Mouse (Mus musculus) forebrain, embryonic 13.5 days (tissue): Measurements from ENCODE around the gene Spint3. TPM values are rescaled to one million over a fixed set of nuclear protein-coding genes. Genes with fewer than 3 reads are reported as not detected.

ENCODE experiments used
- ATAC-seq: fragments of 200-750 bp; cut with Nextera tagmentation; 2 replicates; pipeline ENCODE4 v1.8.0; 2017
- H3K27ac ChIP-seq: fragments of 300-500 bp; sonication (generic); 2 replicates; pipeline ENCODE4 v1.5.1; 2015; ENCODE audit warnings: inconsistent platforms, mild to moderate bottlenecking, moderate library complexity
- H3K27me3 ChIP-seq: fragments of 300-500 bp; sonication (generic); 2 replicates; pipeline ENCODE4 v1.6.1; 2015; ENCODE audit warnings: mild to moderate bottlenecking, inconsistent platforms
- H3K36me3 ChIP-seq: fragments of 300-500 bp; sonication (generic); 2 replicates; pipeline ENCODE4 v1.6.1; 2015; ENCODE audit warnings: mild to moderate bottlenecking, inconsistent platforms; ENCODE audit not compliant: poor library complexity, severe bottlenecking
- H3K4me1 ChIP-seq: fragments of 300-500 bp; sonication (generic); 2 replicates; pipeline ENCODE4 v1.6.1; 2015; ENCODE audit warnings: inconsistent platforms
- H3K4me2 ChIP-seq: fragments of 300-500 bp; sonication (generic); 2 replicates; pipeline ENCODE4 v1.6.1; 2015; ENCODE audit warnings: inconsistent platforms, mild to moderate bottlenecking, moderate library complexity
- H3K4me3 ChIP-seq: fragments of 300-500 bp; sonication (generic); 2 replicates; pipeline ENCODE4 v1.5.1; 2015; ENCODE audit warnings: mild to moderate bottlenecking, inconsistent platforms
- H3K9ac ChIP-seq: fragments of 300-500 bp; sonication (generic); 2 replicates; pipeline ENCODE4 v1.6.1; 2015; ENCODE audit warnings: mild to moderate bottlenecking, inconsistent platforms
- H3K9me3 ChIP-seq: fragments of 300-500 bp; sonication (generic); replicated peaks from 2 replicates; pipeline ENCODE4 v1.6.1; 2016; ENCODE audit warnings: inconsistent platforms
- WGBS: fragments of 180-500 bp; shearing (Covaris S2); methylation state at CpG from one replicate; pipeline ENCODE4 v1.1.7; 2015; 5-methylcytosine and 5-hydroxymethylcytosine counted together
- polyA plus RNA-seq: library from polyadenylated mRNA; unstranded; fragments of >200 nt; fragmentation: Nextera tagmentation; extraction: Ambion mirVana; gene quantifications from 2 replicates; pipeline ENCODE4 v1.2.1, GENCODE M21; 2015

The Spint3 gene
- polyA plus RNA-seq, 1 experiment from 2014 or later: not detected

DNA sequence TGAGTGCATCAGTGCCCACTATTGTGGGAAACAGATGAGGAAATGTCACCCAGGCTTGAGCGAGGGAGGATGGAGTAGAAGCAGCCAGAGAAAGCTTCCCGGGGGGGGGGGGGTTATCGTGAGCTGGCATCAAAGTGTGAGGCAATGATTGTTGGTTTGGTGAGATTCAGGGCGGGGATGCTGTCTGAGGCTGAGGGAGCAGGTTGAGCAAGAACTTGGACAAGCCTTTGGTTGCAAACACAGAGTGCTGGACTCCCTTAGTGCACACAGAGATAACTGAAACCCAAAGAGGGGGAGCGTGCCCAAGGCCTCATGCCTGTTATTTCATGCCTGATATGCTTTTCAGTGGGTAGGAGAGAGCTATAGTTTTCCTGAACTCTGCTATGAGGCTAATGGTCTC is 5.8 kb downstream of the Spint3 start:
- no peak overlapping the region for H3K4me3 ChIP-seq
- H3K4me2 ChIP-seq: no peak overlapping the region
- H3K27ac ChIP-seq: no peak overlapping the region
- WGBS: 91% methylated on average over 5 of the region's 5 CpGs
- no peaks in the 10 kb centered on the region for H3K9me3 ChIP-seq
- no peak overlapping the region for H3K9ac ChIP-seq
- no peaks in the 10 kb centered on the region for H3K36me3 ChIP-seq
- peaks cover 9% of the 10 kb centered on the region for H3K27me3 ChIP-seq
- no peak for ATAC-seq
- H3K4me1 ChIP-seq: peaks cover 20% of the 10 kb centered on the region

DNA sequence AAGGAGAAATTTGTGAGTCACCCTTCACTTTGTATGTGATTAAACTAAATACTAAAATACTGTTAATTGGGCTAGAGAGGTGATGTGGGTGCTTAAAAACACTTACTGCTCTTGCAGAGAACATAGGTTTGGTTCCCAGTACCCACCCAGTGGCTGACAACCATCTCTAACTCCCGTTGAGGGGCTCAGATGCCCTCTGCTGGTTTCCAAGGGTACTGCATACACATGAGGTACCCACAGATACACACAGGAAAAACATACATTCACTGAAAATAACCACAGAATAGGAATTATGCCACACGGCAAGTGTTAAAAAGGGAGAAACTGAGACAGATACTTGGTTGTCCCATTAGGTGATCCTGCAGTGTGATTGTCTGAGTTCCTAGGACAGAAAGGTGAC is 6.3 kb downstream of the Spint3 start:
- ATAC-seq: no peak
- WGBS: 84% methylated on average over 2 of the region's 2 CpGs

DNA sequence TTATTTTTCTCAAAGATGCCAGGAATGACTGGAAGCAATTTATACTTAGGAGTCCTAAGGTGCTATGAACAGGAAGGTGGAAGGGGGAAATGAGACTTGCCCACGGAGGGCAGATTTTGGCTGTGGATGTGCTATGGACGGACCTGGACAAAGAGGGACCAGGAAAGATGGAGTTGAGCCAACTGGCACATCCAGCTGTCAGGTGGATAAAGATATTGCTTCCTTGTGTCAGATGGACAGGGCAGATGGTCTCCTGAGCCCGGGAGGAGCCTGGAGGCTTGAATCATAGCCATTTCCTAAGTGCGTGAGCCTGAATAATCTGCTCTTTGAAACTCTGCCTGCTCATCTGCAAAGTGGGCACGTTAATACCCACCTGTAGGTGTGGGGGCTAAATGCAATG is 8.9 kb downstream of the Spint3 start:
- WGBS: 75% methylated on average over 5 of the region's 5 CpGs
- H3K4me1 ChIP-seq: peaks cover 23% of the 10 kb centered on the region
- H3K36me3 ChIP-seq: no peaks in the 10 kb centered on the region
- peak overlapping the region; percentile 96; the same call in 1 of the 2 replicates for H3K4me2 ChIP-seq
- H3K4me3 ChIP-seq: no peak overlapping the region
- no peak for ATAC-seq
- no peaks in the 10 kb centered on the region for H3K9me3 ChIP-seq
- no peak overlapping the region for H3K9ac ChIP-seq
- H3K27ac ChIP-seq: no peak overlapping the region
- peaks cover 15% of the 10 kb centered on the region for H3K27me3 ChIP-seq

More for the DNA sequence above, 6.3 kb downstream of the Spint3 start:
- Histone ChIP-seq H3K27me3 (peaks cover 12% of the 10 kb centered on the region), H3K4me1 (peaks cover 23% of the 10 kb centered on the region), H3K4me3 (no peak overlapping the region), H3K36me3 (no peaks in the 10 kb centered on the region), H3K4me2 (no peak overlapping the region), H3K27ac (no peak overlapping the region), H3K9me3 (no peaks in the 10 kb centered on the region), H3K9ac (no peak overlapping the region)

GRCm38 (mm10) chr2:164563339-164564038 is 9.8 kb downstream of the Spint3 start:
- peaks cover 15% of the 10 kb centered on the region for H3K27me3 ChIP-seq
- H3K27ac ChIP-seq: no peak overlapping the region
- peak overlapping the region; percentile 47 for H3K4me3 ChIP-seq
- peak overlapping the region; percentile 72 for H3K9ac ChIP-seq
- peak; percentile 65 for ATAC-seq
- WGBS: 1% methylated on average over 32 of the region's 32 CpGs
- peak overlapping the region; percentile 96 for H3K4me2 ChIP-seq
- H3K9me3 ChIP-seq: no peaks in the 10 kb centered on the region
- H3K4me1 ChIP-seq: peaks cover 23% of the 10 kb centered on the region
- no peaks in the 10 kb centered on the region for H3K36me3 ChIP-seq

- Histone ChIP-seq H3K27ac (no peak within 1 kb of the TSS), H3K4me1 (peaks cover 23% of the 10 kb centered on the region), H3K4me2 (peak within 1 kb of the TSS; percentile 96), H3K4me3 (peak within 1 kb of the TSS; percentile 47), H3K9ac (peak within 1 kb of the TSS; percentile 72), H3K9me3 (no peaks in the 10 kb centered on the region), H3K27me3 (peaks cover 15% of the 10 kb centered on the region), H3K36me3 (no peaks in the 10 kb centered on the region)
- ATAC-seq: no peak; the same call in 1 of the 2 replicates
- 2% methylated on average over 24 of the region's 24 CpGs for WGBS
Measured at GRCm38 (mm10) chr2:164562391-164563188, 10.7 kb downstream of the Spint3 start, which contains the start of gene Wfdc2. TSS of gene Wfdc2 (plus strand) at chr2:164562413.

- no peak overlapping the region for H3K4me2 ChIP-seq
- no peak for ATAC-seq
- H3K27ac ChIP-seq: no peak overlapping the region
- no peak overlapping the region for H3K4me3 ChIP-seq
- no peaks in the 10 kb centered on the region for H3K9me3 ChIP-seq
- H3K27me3 ChIP-seq: peaks cover 15% of the 10 kb centered on the region
- H3K36me3 ChIP-seq: no peaks in the 10 kb centered on the region
- H3K9ac ChIP-seq: no peak overlapping the region
- 92% methylated on average over 8 of the region's 8 CpGs for WGBS
- peaks cover 23% of the 10 kb centered on the region for H3K4me1 ChIP-seq
Measured at GRCm38 (mm10) chr2:164560106-164560505, 13.2 kb downstream of the Spint3 start.

DNA sequence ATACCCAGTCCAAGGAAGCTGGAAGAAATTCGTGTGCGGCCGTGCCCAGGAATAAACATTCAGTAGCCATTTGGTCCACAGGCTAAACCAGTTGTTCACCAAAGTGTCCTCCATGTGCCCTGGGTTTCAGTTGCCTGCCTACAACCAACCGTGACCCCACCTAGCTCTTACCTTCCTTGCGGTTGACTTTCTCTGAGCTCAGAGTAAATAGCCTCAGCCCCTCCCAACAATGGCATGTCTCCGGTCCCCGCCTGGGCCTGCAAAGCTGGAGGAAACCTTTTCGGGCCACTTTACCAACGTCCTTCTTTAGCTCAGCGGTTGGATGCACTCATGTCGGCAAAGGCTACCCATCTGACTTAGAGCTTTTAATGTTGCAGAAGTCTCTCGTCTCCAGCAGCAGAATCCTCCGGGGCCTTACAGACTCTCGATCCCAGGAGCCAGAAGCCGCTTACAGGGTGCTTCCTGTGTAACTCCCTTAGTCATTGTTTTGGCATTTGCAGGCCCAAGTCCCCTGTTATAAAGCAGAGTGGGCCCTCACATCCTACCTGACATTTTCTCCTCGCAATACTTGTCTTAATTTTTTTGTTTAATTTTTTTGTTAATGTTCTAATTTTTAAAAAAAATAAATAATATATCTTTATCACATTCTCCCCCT is 14.1 kb downstream of the Spint3 start:
- H3K27me3 ChIP-seq: peaks cover 15% of the 10 kb centered on the region
- H3K9me3 ChIP-seq: no peaks in the 10 kb centered on the region
- no peak overlapping the region for H3K4me3 ChIP-seq
- no peak overlapping the region for H3K9ac ChIP-seq
- H3K4me1 ChIP-seq: peaks cover 19% of the 10 kb centered on the region
- 45% methylated on average over 16 of the region's 16 CpGs for WGBS
- ATAC-seq: no peak
- no peaks in the 10 kb centered on the region for H3K36me3 ChIP-seq
- no peak overlapping the region for H3K27ac ChIP-seq
- H3K4me2 ChIP-seq: no peak overlapping the region

- peaks cover 15% of the 10 kb centered on the region for H3K27me3 ChIP-seq
- H3K4me3 ChIP-seq: no peak overlapping the region
- H3K27ac ChIP-seq: no peak overlapping the region
- ATAC-seq: no peak
- 87% methylated on average over 8 of the region's 8 CpGs for WGBS
- H3K4me2 ChIP-seq: no peak overlapping the region
- H3K9me3 ChIP-seq: no peaks in the 10 kb centered on the region
- peaks cover 12% of the 10 kb centered on the region for H3K4me1 ChIP-seq
- no peaks in the 10 kb centered on the region for H3K36me3 ChIP-seq
- no peak overlapping the region for H3K9ac ChIP-seq
Measured at GRCm38 (mm10) chr2:164558426-164558825, 14.8 kb downstream of the Spint3 start.

DNA sequence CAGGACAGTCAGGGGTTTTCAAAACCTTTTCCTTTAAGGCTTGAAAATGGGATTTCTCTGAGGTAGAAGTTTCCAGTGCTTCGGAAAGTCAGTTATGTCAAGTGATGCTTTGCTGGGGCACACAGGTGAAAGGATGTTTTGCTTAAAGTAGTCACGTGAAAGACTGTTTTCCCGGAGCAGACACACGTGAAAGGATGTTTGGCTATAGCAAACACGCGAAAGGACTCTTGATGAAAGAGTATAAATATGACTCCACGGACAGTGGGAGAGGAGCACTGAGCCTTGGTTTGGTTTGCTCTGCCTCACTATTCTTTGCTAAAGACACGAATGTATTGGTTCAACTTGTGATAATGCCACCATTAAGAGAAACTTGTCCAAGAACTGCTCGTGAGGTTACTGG is 21.8 kb downstream of the Spint3 start:
- H3K4me2 ChIP-seq: no peak overlapping the region
- ATAC-seq: no peak
- H3K27me3 ChIP-seq: no peaks in the 10 kb centered on the region
- H3K4me3 ChIP-seq: no peak overlapping the region
- H3K9ac ChIP-seq: no peak overlapping the region
- H3K36me3 ChIP-seq: no peaks in the 10 kb centered on the region
- no peak overlapping the region for H3K27ac ChIP-seq
- WGBS: 93% methylated on average over 9 of the region's 9 CpGs
- H3K9me3 ChIP-seq: no peaks in the 10 kb centered on the region
- peaks cover 7% of the 10 kb centered on the region for H3K4me1 ChIP-seq

DNA sequence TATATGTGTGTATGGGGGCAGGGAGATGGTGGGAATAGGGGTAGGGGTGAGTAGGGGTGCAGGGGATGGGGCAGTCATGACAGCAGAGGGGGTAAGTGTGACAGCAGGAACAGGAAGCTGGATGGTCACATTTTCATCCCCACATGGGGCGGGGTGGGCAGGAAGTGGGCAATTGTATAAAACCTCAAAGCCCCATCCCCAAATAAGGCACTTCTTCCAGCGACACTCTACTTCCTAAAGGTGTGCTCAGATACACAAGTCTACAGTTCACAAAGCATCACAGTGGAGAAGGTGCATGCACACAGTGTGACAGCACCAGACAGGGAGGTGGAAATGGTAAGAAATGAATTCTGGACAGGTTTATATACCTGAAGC is 22.4 kb downstream of the Spint3 start:
- H3K27me3 ChIP-seq: no peaks in the 10 kb centered on the region
- no peaks in the 10 kb centered on the region for H3K9me3 ChIP-seq
- no peak overlapping the region for H3K27ac ChIP-seq
- H3K9ac ChIP-seq: no peak overlapping the region
- WGBS: 93% methylated on average over 2 of the region's 2 CpGs
- no peak overlapping the region for H3K4me2 ChIP-seq
- no peaks in the 10 kb centered on the region for H3K36me3 ChIP-seq
- peaks cover 7% of the 10 kb centered on the region for H3K4me1 ChIP-seq
- no peak for ATAC-seq
- H3K4me3 ChIP-seq: no peak overlapping the region

GRCm38 (mm10) chr2:164549963-164550894 is 23.0 kb downstream of the Spint3 start:
- no peak overlapping the region for H3K27ac ChIP-seq
- H3K9me3 ChIP-seq: no peaks in the 10 kb centered on the region
- H3K36me3 ChIP-seq: no peaks in the 10 kb centered on the region
- H3K9ac ChIP-seq: no peak overlapping the region
- H3K4me3 ChIP-seq: no peak overlapping the region
- no peaks in the 10 kb centered on the region for H3K27me3 ChIP-seq
- no peak for ATAC-seq
- H3K4me1 ChIP-seq: peaks cover 7% of the 10 kb centered on the region
- peak overlapping the region; percentile 11; the same call in 1 of the 2 replicates for H3K4me2 ChIP-seq
- WGBS: 17% methylated on average over 10 of the region's 10 CpGs
